Mouse (Mus musculus): Measurements from ENCODE around the gene Cyp26c1.

- no peak for TF ChIP-seq POLR2A (IDR thresholded peaks at IDR 0.05; ENCODE audit: extremely low read depth, insufficient read depth, low read length)
- TF ChIP-seq CTCF (IDR thresholded peaks at IDR 0.05; ENCODE audit: extremely low read depth, insufficient read depth, low read length): no peak
Measured at GRCm38 (mm10) chr19:37689478-37689877, 4.1 kb downstream of the Cyp26c1 start.
